Mouse (Mus musculus): ENCODE results near the gene Olfr509.
"Not testable (repeated sequence)": the region's sequence is repeated elsewhere in the genome, so short reads cannot be mapped to it uniquely, and the experiment has no call there.

The Olfr509 gene

GRCm38 (mm10) chr7:108651806-108652205 is at the start of gene Olfr509:
Gene Olfr509 (minus strand): TSS chr7:108651906.
- no peak for DNase-seq (ENCODE audit: low spot score in 2 of 2)

GRCm38 (mm10) chr7:108678886-108679285 is 27.2 kb upstream of the Olfr509 start:
- no peak for DNase-seq (ENCODE audit: low spot score in 2 of 2)

GRCm38 (mm10) chr7:108671058-108671457 is 19.4 kb upstream of the Olfr509 start:
- DNase-seq (ENCODE audit: low spot score in 2 of 2), result no peak

- no peak for DNase-seq (ENCODE audit: low spot score in 2 of 2)
These were observed 14.4 kb upstream of the Olfr509 start, which contains the start of gene Olfr510 for GRCm38 (mm10) chr7:108666118-108666517. Gene Olfr510 (plus strand): TSS chr7:108666418.

GRCm38 (mm10) chr7:108662419-108662818 is 10.7 kb upstream of the Olfr509 start:
- DNase-seq (ENCODE audit: low spot score in 2 of 2), result no peak

GRCm38 (mm10) chr7:108629694-108630093 is 22.0 kb downstream of the Olfr509 start, which contains the start of gene Olfr508:
Gene Olfr508 (plus strand): TSS chr7:108629994.
- DNase-seq (ENCODE audit: low spot score in 2 of 2), result no peak

GRCm38 (mm10) chr7:108621514-108621913 is 30.2 kb downstream of the Olfr509 start, which contains the start of gene Olfr507:
Gene Olfr507 (plus strand): TSS chr7:108621814.
- no peak for DNase-seq (ENCODE audit: low spot score in 2 of 2)

- not testable (repeated sequence) for DNase-seq (ENCODE audit: low spot score in 2 of 2)
These were observed 34.9 kb downstream of the Olfr509 start for GRCm38 (mm10) chr7:108616781-108617180.

- no peak for DNase-seq (ENCODE audit: low spot score in 2 of 2)
These were observed 37.6 kb downstream of the Olfr509 start for GRCm38 (mm10) chr7:108614110-108614509.

GRCm38 (mm10) chr7:108610487-108610886 is 41.2 kb downstream of the Olfr509 start, which contains the start of gene Olfr506:
Gene Olfr506 (plus strand): TSS chr7:108610787.
- DNase-seq (ENCODE audit: low spot score in 2 of 2), result no peak

- not testable (repeated sequence) for DNase-seq (ENCODE audit: low spot score in 2 of 2)
These were observed 49.8 kb downstream of the Olfr509 start for GRCm38 (mm10) chr7:108601916-108602315.
